In genomic region chr10:62328886-62329412, GRCm38 (mm10) we compare ENCODE assay signal across 13 mouse cellular contexts. TPM values are rescaled to one million over a fixed set of nuclear protein-coding genes. Genes with fewer than 3 reads are reported as not detected.
DNase-seq lines count a peak whose midpoint lies in the region; ATAC-seq and TF ChIP-seq lines count a peak whose summit lies in the region.
"Had no signal": no experiment of that assay in that cellular context is flagged by ENCODE, and none has a peak within 500 bp of the region (broad histone marks: within the 10 kb centered on the region; RNA-seq: fewer than 3 reads in every experiment).

No protein-coding gene starts in this region.

- TF ChIP-seq EP300 in heart, adult 2 months (IDR thresholded peaks at IDR 0.05; ENCODE audit: insufficient read depth, low read depth, low read length) = no peak
- TF ChIP-seq EP300 in lung, postnatal 0 days (IDR thresholded peaks at IDR 0.05) = no peak

- peak; percentile 44 for TF ChIP-seq CTCF in heart, adult 2 months (IDR thresholded peaks at IDR 0.05)
- TF ChIP-seq CTCF in lung, postnatal 0 days (IDR thresholded peaks at IDR 0.05) = peak; percentile 20; the same call in 1 of the 2 replicates
- TF ChIP-seq CTCF in lung, adult 2 months (IDR thresholded peaks at IDR 0.05; ENCODE audit: insufficient read depth, low read length) = no peak
- peak; percentile 47; the same call in 1 of the 2 replicates for TF ChIP-seq CTCF in bone marrow, adult 2 months (IDR thresholded peaks at IDR 0.05; ENCODE audit: control insufficient read depth, insufficient read depth, low read length)
- 0 out of 2 replicates have a peak, but pooled peaks have one; percentile 8 for TF ChIP-seq CTCF in small intestine, adult 2 months (IDR thresholded peaks at IDR 0.05; ENCODE audit: extremely low read depth, insufficient read length, insufficient replicate concordance, low read depth, low read length)

- peaks cover 25% of the 10 kb centered on the region for H3K4me1 ChIP-seq in heart, adult 2 months (ENCODE audit: control insufficient read depth, insufficient read depth, low read length)
- H3K4me1 ChIP-seq in lung, postnatal 0 days (ENCODE audit: insufficient read depth, low read depth, low read length) = no peaks in the 10 kb centered on the region
- peaks cover 5% of the 10 kb centered on the region; the same call in 1 of the 2 replicates for H3K4me1 ChIP-seq in lung, adult 2 months (ENCODE audit: control insufficient read depth, insufficient read depth, low read length)
- peaks cover 11% of the 10 kb centered on the region for H3K4me1 ChIP-seq in bone marrow, adult 2 months (ENCODE audit: control insufficient read depth, insufficient read depth, low read length)
- H3K4me1 ChIP-seq in small intestine, adult 2 months (ENCODE audit: control insufficient read depth, insufficient read depth, insufficient read length, low read length) = peaks cover 12% of the 10 kb centered on the region
- H3K4me1 ChIP-seq in forebrain, embryonic 16.5 days (replicated peaks; ENCODE audit: control insufficient read depth, insufficient read depth, low read length) = peaks cover 2% of the 10 kb centered on the region; the same call in 1 of the 2 replicates

- WGBS in heart, adult 2 months = 91% methylated on average over 10 of the region's 10 CpGs
- WGBS in lung, postnatal 0 days = 84% methylated on average over 10 of the region's 10 CpGs
- 88% methylated on average over 10 of the region's 10 CpGs for WGBS in lung, adult 2 months
- WGBS in bone marrow, adult 2 months = 72% methylated on average over 10 of the region's 10 CpGs
- 87% methylated on average over 10 of the region's 10 CpGs for WGBS in small intestine, adult 2 months
- 88% methylated on average over 10 of the region's 10 CpGs for WGBS in forebrain, embryonic 16.5 days

- intact Hi-C loops in heart, adult 2 months (cut with DNase I) = no loop called here

- no peak overlapping the region for H3K4me3 ChIP-seq in heart, adult 2 months
- H3K4me3 ChIP-seq in lung, postnatal 0 days (ENCODE audit: low read depth, low read length) = no peak overlapping the region
- H3K4me3 ChIP-seq in lung, adult 2 months (replicated peaks; ENCODE audit: extremely low read depth, low read depth, low read length) = no peak overlapping the region
- H3K4me3 ChIP-seq in bone marrow, adult 2 months (replicated peaks; ENCODE audit: control insufficient read depth, low read depth, low read length) = no peak overlapping the region
- no peak overlapping the region for H3K4me3 ChIP-seq in small intestine, adult 2 months (ENCODE audit: low read depth, low read length)
- H3K4me3 ChIP-seq in forebrain, embryonic 16.5 days (replicated peaks; ENCODE audit: low read length) = no peak overlapping the region
- H3K4me3 ChIP-seq: limb, embryonic 12.5 days; myocyte had no signal

- no peak for ATAC-seq in lung, postnatal 0 days
- no peak for ATAC-seq in forebrain, embryonic 16.5 days
- ATAC-seq: hindbrain, embryonic 16.5 days had no signal

- no peaks in the 10 kb centered on the region for H3K36me3 ChIP-seq in heart, adult 2 months (ENCODE audit: control insufficient read depth, insufficient read depth, low read length)
- H3K36me3 ChIP-seq in lung, postnatal 0 days (ENCODE audit: insufficient read depth, low read length) = no peaks in the 10 kb centered on the region
- H3K36me3 ChIP-seq in small intestine, adult 2 months (ENCODE audit: control insufficient read depth, insufficient read depth, low read length) = no peaks in the 10 kb centered on the region
- no peaks in the 10 kb centered on the region for H3K36me3 ChIP-seq in forebrain, embryonic 16.5 days (ENCODE audit: control insufficient read depth, insufficient read depth)
- H3K36me3 ChIP-seq: limb, embryonic 12.5 days had no signal

- no peak for DNase-seq in heart, adult 2 months
- no peak for DNase-seq in heart, postnatal 4 days
- no peak for DNase-seq in lung, postnatal 0 days (ENCODE audit: low spot score)
- DNase-seq in lung, adult 2 months = no peak
- no peak for DNase-seq in layer of hippocampus, postnatal 10 days (ENCODE audit: low spot score in 2 of 2)
- DNase-seq: adrenal gland, postnatal 14 days; retina, postnatal 1 day had no signal

- H3K9ac ChIP-seq in heart, adult 2 months (ENCODE audit: low read depth, low read length) = no peak overlapping the region
- H3K9ac ChIP-seq in lung, postnatal 0 days (replicated peaks; ENCODE audit: low read depth) = no peak overlapping the region
- H3K9ac ChIP-seq in forebrain, embryonic 16.5 days (replicated peaks; ENCODE audit: low read depth, low read length) = no peak overlapping the region
- H3K9ac ChIP-seq: limb, embryonic 12.5 days had no signal

- H3K79me2 ChIP-seq in heart, adult 2 months (replicated peaks; ENCODE audit: control insufficient read depth, insufficient read depth, low read length) = peaks cover 11% of the 10 kb centered on the region

- no peak overlapping the region for H3K4me2 ChIP-seq in lung, postnatal 0 days (replicated peaks; ENCODE audit: low read depth, low read length)
- H3K4me2 ChIP-seq in forebrain, embryonic 16.5 days (ENCODE audit: low read length) = no peak overlapping the region
- H3K4me2 ChIP-seq: limb, embryonic 12.5 days had no signal

- no peaks in the 10 kb centered on the region for H3K9me3 ChIP-seq in lung, postnatal 0 days (ENCODE audit: low read length)
- H3K9me3 ChIP-seq in forebrain, embryonic 16.5 days (ENCODE audit: control insufficient read depth, low read length) = no peaks in the 10 kb centered on the region
- H3K9me3 ChIP-seq: limb, embryonic 12.5 days had no signal

- no peak for TF ChIP-seq POLR2A in heart, adult 2 months (IDR thresholded peaks at IDR 0.05; ENCODE audit: insufficient read depth, low read depth, low read length)
- no peak for TF ChIP-seq POLR2A in lung, adult 2 months (IDR thresholded peaks at IDR 0.05; ENCODE audit: borderline replicate concordance, extremely low read depth, low read depth, low read length)
- TF ChIP-seq POLR2A in bone marrow, adult 2 months (IDR thresholded peaks at IDR 0.05; ENCODE audit: borderline replicate concordance, control insufficient read depth, low read depth, low read length) = no peak
- TF ChIP-seq POLR2A in small intestine, adult 2 months (IDR thresholded peaks at IDR 0.05; ENCODE audit: low read depth, low read length) = no peak

- no peaks in the 10 kb centered on the region for H3K27me3 ChIP-seq in heart, adult 2 months (ENCODE audit: control insufficient read depth, insufficient read depth, low read length)
- H3K27me3 ChIP-seq in lung, postnatal 0 days (replicated peaks; ENCODE audit: insufficient read depth, low read length) = no peaks in the 10 kb centered on the region
- no peaks in the 10 kb centered on the region for H3K27me3 ChIP-seq in small intestine, adult 2 months (ENCODE audit: control insufficient read depth, insufficient read depth, low read length)
- H3K27me3 ChIP-seq in forebrain, embryonic 16.5 days (replicated peaks; ENCODE audit: control insufficient read depth, insufficient read depth, low read length) = no peaks in the 10 kb centered on the region
- H3K27me3 ChIP-seq: limb, embryonic 12.5 days had no signal

- H3K27ac ChIP-seq in heart, adult 2 months = peak overlapping the region; percentile 83
- no peak overlapping the region for H3K27ac ChIP-seq in lung, postnatal 0 days (ENCODE audit: low read length)
- no peak overlapping the region for H3K27ac ChIP-seq in bone marrow, adult 2 months (ENCODE audit: control insufficient read depth, insufficient read depth, low read depth, low read length, poor library complexity)
- no peak overlapping the region for H3K27ac ChIP-seq in small intestine, adult 2 months (ENCODE audit: insufficient read depth, low read depth, low read length)
- no peak overlapping the region for H3K27ac ChIP-seq in forebrain, embryonic 16.5 days (ENCODE audit: low read length)
- H3K27ac ChIP-seq: limb, embryonic 12.5 days had no signal

RNA-seq across cellular contexts. Expression of gene Hk1, which starts 50.8 kb away (rescaled TPM):
- total RNA-seq in heart, adult 2 months (2021) = 100 to 1,000 TPM; 120 TPM
- polyA plus RNA-seq in heart, adult 2 months (2012; rRNA removed) = 71.0 and 81.9 TPM in 2 replicates
- 100 to 1,000 TPM; 235 to 242 TPM for total RNA-seq in heart, postnatal 4 days (2021)
- 25.8 and 27.8 TPM in 2 replicates for polyA plus RNA-seq in lung, postnatal 0 days (2015; fragmentation: Nextera tagmentation; extraction: Ambion mirVana)
- polyA plus RNA-seq in lung, adult 2 months (2012; rRNA removed) = 34.2 and 45.5 TPM in 2 replicates
- 55.8 and 93.6 TPM in 2 replicates for polyA plus RNA-seq in bone marrow, adult 2 months (2011; ENCODE audit: insufficient read depth, insufficient read length, low replicate concordance, missing spikeins)
- polyA plus RNA-seq in small intestine, adult 2 months (2012; rRNA removed) = 9.4 and 10.0 TPM in 2 replicates
- 105 and 107 TPM in 2 replicates for polyA plus RNA-seq in forebrain, embryonic 16.5 days (2015; fragmentation: Nextera tagmentation; extraction: Ambion mirVana)
- 100 to 1,000 TPM; 280 to 294 TPM for total RNA-seq in layer of hippocampus, postnatal 10 days (2021)
